Mouse (Mus musculus): ENCODE measurements at regions not wholly inside any gene's neighbourhood (a gene's known extent, or its start where the extent isn't known, plus 50 kb on each side); places are given as distances from the start of the nearest gene placed in this dataset.

GRCm38 (mm10) chr10:44945205-44945725, 121.7 kb upstream of the Prep start:
- no peak for DNase-seq (ENCODE audit: low read depth, low spot score)

GRCm38 (mm10) chr10:44939403-44939802, 127.6 kb upstream of the Prep start:
- DNase-seq (ENCODE audit: low read depth, low spot score): no peak

GRCm38 (mm10) chr10:44936976-44937500, 130.0 kb upstream of the Prep start:
- DNase-seq (ENCODE audit: low read depth, low spot score): no peak

- no peak for DNase-seq (ENCODE audit: low read depth, low spot score)
These were observed 136.2 kb upstream of the Prep start for GRCm38 (mm10) chr10:44930796-44931195.

GRCm38 (mm10) chr10:44913751-44914388, 153.1 kb upstream of the Prep start:
- DNase-seq (ENCODE audit: low read depth, low spot score): no peak

- DNase-seq (ENCODE audit: low read depth, low spot score): no peak
These were observed 162.5 kb upstream of the Prep start for GRCm38 (mm10) chr10:44904520-44904919.

- DNase-seq (ENCODE audit: low read depth, low spot score): no peak
These were observed 165.8 kb upstream of the Prep start for GRCm38 (mm10) chr10:44901203-44901602.

GRCm38 (mm10) chr10:44892124-44892523, 174.9 kb upstream of the Prep start:
- no peak for DNase-seq (ENCODE audit: low read depth, low spot score)

- DNase-seq (ENCODE audit: low read depth, low spot score): no peak
These were observed 179.8 kb upstream of the Prep start for GRCm38 (mm10) chr10:44887081-44887683.

GRCm38 (mm10) chr10:44881967-44882366, 185.0 kb upstream of the Prep start:
- no peak for DNase-seq (ENCODE audit: low read depth, low spot score)

- no peak for DNase-seq (ENCODE audit: low read depth, low spot score)
These were observed 189.8 kb upstream of the Prep start for GRCm38 (mm10) chr10:44877076-44877663.

- DNase-seq (ENCODE audit: low read depth, low spot score): no peak
These were observed 193.2 kb upstream of the Prep start for GRCm38 (mm10) chr10:44873642-44874285.

GRCm38 (mm10) chr10:44864191-44864747, 202.7 kb upstream of the Prep start:
- DNase-seq (ENCODE audit: low read depth, low spot score): no peak

GRCm38 (mm10) chr10:44862360-44862674, 204.7 kb upstream of the Prep start:
- DNase-seq (ENCODE audit: low read depth, low spot score): no peak

GRCm38 (mm10) chr10:44861671-44862359, 205.2 kb upstream of the Prep start:
- DNase-seq (ENCODE audit: low read depth, low spot score): no peak

- no peak for DNase-seq (ENCODE audit: low read depth, low spot score)
These were observed 209.6 kb upstream of the Prep start for GRCm38 (mm10) chr10:44857444-44857843.

GRCm38 (mm10) chr10:44854109-44854508, 212.9 kb upstream of the Prep start:
- DNase-seq (ENCODE audit: low read depth, low spot score): no peak

- no peak for DNase-seq (ENCODE audit: low read depth, low spot score)
These were observed 218.0 kb upstream of the Prep start for GRCm38 (mm10) chr10:44849016-44849415.

GRCm38 (mm10) chr10:44846765-44847164, 220.2 kb upstream of the Prep start:
- no peak for DNase-seq (ENCODE audit: low read depth, low spot score)

- DNase-seq (ENCODE audit: low read depth, low spot score): no peak
These were observed 220.9 kb upstream of the Prep start for GRCm38 (mm10) chr10:44846149-44846548.

GRCm38 (mm10) chr10:44840449-44840848, 226.6 kb upstream of the Prep start:
- no peak for DNase-seq (ENCODE audit: low read depth, low spot score)
